Mouse (Mus musculus) brain, adult 2 months (tissue): ENCODE data around the gene Trim44.
A peak's percentile ranks its signal among the peaks of the same experiment; 100 is the strongest.

Experiments
- DNase-seq: peaks from one replicate; pipeline ENCODE4 v3.0.0; 2011; ENCODE audit warnings: low read depth, low spot score

Gene Trim44

DNA sequence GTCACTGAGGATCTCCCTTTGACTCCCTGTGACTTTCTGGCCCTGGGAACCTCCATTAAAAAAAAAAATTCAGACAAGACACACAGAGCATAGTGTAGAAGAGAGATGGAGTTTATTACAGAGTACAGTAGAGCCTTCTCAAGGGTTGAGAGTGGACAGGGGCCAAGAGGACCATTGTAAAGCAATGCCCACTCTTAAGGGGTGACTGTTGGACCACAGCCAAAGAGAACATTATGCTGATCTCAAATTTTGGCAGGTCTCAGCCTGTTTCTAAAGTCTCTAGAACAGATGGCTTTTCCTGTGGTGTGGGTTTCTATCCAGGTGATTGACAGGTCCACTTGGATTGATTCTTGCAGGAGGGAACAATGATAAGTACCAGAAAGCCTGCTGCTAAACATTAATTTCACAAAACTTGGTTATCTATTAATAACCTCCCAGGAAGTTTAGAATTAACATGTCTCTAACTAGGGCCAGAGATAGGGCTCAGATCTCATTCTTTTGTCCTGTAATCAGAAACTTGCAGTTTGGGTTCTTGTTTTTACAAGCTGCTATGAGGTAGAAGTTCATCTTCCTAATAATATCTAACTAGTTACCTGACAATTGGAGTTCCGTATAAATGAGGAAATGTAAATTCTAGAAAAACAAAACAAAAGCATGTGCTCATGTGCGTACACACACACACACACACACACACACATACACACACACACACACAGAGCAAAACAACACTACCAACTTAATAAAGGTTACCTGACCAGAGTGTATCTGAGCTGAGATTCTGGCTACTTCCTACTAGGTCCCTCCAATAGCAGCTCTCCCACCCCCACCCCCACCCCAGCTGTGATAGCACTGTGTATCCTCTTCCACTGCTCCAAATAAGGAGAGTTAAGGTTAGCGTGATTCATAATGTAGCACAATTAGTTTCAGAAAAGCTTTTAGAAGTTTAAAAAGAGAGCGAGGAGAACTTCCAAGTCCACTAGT, 1.0 kb downstream of the Trim44 start:
- DNase-seq, result peak; percentile 30

DNA sequence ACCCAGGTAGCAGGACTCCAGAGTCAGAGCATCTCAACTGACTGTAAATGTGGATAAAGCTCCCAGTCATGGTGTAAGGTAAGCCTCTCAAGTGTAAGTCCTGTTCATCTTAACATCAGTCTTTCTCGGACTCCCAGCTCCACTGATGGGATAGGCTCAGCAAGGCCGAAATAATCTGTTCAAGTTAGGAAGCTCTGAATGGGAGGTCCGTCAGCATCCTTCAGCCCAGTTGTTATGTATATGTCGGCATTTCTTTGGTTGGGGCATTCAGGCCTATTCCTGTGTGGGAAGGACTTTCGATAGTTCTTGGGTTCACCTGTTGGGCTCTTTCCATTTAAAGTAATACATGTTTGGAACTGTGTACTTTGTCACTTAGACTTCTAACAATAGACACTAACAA, 3.6 kb downstream of the Trim44 start:
- no peak for DNase-seq

DNA sequence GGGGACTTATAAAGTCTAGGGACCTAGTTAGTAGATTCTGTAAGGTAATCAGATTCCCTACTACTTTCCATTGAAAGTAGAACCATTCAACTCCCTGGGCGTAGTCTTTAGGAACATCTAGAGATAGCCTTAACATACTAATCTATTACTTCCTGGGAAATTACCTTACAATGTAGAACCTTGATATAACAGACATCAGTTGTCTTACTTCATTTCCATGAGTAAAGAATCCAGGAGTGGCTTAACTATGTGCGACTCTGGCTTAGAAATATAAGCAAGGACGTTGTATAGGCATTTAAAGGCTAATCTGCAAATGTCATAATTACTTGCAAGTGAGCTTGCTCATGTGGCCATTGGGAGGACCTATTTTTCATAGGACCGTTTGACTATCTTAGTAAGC, 4.3 kb downstream of the Trim44 start:
- DNase-seq, result no peak

DNA sequence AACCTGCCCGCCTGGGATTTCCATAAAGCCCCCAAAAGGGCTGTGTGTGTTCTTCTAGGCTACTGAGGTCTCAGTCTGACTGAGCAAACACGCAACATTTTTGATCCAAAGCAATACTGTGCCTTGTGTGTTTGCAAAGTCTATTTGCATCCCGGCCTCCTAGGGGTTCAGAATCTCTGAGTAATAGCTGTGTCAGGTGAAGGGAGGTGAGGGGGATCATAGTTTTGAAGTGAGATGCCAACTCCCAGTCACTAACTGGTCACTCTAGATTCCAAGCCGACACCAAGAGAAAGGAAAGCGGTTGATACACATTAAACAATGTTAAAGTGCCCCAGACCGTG, 6.3 kb downstream of the Trim44 start:
- DNase-seq, result no peak

DNA sequence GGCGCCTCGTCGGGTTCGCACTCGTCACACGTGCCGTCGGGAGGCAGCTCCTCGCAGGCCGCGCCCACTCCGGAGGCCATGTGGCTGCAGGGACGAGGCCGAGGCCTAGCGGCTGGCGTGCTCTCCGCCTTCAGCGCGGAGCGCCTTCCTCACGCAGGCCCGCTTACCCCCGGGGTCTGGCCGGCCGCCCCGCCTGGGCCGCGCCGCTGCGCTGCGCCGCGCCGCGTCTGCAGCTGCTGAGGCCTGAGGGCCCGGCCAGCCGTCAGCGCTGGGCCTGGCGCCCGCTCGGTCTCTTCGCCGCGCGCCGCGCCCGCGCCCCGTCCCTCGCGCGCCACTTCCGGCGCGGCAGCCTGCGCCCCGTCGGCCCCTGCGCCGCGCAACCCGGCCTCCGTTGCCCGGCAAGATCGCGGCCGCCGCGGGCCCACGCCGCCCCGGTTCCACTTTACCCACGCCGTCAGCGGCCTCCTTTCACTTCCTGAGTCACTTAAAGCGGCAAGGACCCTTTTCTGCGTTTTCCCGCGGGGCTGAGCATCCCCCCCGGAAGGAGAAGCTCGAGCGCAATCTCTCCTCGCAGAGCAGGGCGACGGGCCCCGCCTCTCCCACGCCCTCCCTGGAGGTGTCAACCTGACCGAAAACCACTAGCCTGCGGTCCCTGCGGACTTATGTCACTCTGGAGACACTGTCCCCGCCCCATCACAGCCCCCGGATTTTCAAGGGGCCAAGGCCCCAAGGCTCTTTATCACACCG, 6.8 kb downstream of the Trim44 start:
- peak; percentile 96 for DNase-seq

DNA sequence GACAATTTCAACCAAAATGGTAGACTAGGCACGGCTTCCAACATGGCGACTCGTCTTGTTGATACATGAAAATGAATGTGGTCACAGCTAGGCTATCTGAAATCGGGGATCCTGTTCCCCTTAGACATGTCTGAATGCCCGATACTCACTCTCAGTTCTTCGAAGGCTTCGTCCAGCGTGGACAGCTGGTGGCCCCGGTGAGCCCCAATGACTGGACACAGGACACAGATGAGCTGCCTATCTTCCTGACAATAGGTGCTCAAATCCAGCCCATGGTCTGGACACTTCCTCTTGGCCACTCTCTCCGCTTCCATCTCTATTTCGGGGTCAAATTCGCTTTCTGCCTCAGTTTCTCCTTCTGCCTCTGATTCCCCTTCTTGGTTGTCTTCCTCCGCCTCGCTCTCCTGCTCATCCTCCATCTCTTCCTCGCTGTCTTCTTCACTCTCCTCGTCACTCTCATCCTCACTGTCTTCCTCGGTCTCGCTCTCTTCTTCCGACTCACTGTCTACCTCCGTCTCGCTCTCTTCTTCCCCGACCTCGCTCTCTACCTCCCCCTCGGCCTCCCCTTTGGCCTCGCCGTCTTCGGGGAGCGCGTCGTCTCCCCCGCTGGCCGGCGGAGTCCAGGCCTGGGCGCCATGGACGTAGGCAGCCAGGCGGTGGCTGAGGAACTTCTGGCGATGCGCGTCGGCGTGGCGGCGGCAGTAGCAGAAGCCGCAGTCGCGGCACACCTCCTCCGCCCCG, 7.6 kb downstream of the Trim44 start:
- no peak for DNase-seq

DNA sequence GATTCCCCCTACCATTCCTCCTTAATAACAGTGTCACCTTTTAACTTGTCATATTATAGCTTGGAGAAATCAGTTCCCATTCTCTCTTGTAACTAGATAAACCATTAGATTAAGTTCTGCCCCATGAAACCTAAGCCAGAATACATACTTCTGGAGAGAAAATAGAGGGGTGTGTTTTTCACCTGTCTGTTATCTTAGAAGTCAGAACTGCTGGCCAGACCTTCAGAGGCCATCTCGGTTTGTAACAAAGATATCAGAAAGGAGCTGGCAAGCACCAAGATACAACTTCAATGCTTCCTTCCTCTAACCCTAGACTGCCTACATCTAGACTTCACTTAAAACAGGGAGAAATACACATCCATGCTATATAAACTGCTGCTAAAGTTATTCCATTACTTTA, 11.1 kb downstream of the Trim44 start:
- no peak for DNase-seq

DNA sequence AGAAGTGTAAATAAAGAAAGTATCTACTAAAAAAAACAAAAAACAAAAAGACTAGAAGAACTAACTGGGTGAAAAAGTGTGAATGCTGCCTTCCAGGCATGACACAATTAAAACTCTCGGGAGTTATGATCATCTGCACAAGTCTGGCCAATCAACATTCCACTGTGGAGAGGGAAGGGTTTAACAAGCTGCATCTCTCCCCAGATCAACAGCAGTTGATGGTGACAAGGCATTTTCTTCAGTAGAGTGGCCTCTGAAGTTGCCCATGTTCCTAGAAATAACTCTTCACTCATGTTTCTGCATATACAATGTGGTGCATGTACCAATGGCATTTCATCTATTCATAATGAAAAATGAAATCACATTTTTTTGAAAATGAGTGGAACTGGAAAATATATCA, 14.2 kb downstream of the Trim44 start:
- no peak for DNase-seq

DNA sequence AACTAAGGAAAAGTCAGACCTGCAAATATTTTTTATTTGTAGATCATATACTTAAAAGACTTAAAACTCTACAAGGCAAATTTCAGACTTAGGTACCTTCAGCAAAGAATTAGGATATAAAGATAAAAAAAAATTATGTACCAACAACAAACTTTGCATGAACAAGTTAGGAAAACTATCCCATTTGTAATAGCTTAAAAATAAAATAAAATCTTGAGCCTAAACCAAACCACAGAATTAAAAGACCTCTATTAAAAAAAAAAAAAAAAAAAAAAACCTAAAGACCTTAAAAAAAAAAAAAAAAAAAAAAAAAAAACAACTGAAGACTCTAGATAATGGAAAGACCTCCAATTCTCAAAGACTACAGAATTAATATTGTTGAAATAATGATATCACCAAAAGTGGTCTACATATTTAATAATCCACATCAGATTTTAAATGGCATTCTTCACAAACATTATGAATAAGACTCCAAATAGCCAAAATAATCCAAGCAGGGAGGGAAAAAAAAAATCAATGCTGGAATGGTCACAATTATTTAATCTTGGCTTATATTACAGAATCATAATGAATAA, 22.2 kb downstream of the Trim44 start:
- no peak for DNase-seq

DNA sequence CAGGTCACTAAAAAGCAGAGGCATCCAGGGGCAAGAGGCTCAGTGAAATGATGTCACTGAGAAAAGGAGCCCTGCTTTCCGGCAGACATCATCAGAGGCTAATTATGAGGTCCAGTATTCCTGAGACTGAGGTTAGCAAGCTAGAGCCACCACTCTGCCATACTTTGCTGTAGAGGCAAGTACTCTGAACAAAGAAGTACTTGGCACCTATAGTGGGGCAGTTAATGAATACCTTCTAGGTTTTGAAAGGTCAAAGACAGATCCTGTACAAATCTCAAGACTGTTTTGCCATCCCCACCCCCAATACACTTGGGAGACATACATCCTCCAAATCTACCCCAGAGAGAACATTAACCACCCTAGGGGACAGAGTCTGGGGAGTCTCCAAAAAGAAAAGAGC, 23.1 kb downstream of the Trim44 start:
- no peak for DNase-seq

DNA sequence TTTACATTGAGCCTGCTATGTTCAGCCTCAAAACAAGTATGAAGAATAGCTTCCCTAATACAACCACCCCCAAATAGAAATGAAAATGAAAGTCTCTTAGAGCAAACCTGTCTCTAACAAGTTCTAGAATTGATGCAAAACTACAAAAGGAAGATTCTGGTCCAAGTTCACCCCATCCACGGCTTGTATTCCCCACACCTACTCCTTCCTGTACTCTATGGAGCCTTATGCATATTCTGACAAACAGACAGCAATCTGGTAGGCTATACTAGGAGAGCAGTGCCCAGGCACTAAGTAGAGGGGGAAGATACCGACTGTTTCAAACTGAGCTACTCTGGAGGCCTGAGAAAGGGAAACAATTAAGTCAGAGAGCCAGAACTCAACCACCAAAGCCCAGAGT, 23.6 kb downstream of the Trim44 start:
- no peak for DNase-seq

DNA sequence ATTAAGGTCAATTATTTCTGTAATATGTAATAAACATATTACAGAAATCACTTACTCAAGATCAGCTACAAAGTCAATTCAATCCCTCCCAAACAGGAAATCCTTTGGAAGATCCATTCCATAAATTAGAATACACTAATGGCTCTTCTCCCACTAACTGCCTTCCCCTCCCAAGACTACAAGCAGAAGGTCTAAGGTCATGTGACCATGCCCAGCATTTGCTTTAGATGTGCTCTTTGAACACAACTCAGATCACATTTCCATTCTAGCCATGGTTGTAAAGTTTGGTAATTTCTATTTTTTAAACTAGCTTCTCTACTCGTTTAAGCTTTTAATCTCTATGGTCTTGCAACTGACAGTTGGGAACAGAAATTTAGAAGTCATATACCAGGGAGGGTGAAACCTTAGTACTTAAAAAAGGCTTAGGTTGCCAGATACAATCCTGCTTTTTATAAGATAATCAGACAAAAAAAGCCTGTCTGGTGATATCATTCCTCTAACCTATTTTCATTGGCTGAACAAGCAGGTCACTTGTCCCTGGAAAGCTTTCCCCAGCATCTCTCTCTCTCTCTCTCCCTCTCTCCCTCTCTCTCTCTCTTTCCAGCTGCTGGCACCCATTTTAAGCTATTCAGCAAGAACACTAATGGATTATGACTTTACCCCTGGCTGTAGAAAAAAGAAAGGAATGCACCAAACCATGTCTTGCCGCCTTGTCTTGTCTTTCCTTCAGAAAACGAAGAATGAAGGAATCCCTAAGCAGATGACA, 24.4 kb downstream of the Trim44 start:
- peak; percentile 39 for DNase-seq

DNA sequence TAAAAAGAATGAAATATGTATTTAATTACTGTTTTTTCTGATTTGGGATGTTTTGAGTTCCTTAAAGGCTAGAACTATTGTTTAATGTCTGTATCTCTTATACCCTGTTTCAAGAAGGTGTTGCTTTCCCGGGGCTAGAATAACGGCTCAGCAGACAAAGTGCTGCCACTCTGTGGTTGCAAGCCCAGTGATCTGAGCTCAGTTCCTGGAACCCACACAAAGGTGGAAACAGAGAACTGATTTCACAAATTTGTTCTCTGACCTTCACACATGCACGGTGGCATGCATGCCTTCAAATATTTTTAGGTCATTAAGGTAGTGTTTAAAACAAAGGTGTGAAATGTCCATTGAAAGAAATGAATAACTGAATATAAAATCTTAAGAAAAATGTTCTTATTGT, 25.1 kb downstream of the Trim44 start:
- no peak for DNase-seq

DNA sequence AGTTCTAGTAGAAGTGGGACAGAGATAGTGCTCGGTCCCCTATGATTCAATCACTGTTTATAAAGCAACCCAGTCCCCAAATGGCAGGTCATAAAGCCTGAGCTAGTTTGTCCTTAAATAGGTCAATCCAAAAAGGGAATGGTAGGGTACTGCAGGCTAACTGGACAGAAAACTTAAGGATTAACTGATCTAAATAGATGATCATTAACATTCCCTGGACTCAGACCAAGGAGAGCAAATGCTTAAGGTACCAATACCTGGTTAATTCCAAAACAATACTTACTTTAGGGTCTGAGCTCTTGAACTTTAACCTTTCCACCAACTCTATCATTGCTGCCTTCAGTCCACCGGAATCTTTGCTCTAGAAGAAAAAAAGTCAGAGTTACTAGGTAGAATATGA, 27.0 kb downstream of the Trim44 start:
- no peak for DNase-seq

DNA sequence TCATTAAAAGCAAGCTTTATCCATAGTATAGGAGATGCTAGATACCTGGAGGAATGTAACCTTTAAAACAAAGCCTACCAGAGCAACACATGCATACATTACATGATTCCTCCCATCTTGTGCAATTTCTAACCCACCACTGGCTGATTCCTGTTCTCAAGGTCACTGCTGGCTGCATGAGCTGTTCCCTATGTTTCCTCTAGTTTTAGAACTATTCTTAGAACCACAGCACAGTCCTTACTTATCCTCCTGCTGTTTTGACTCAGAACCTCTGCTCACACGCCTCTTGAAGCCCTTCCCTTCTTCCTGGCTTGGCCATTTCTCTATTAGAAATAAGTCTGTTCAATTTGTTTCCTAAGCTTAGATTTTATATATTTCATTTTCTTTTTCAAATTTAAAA, 28.7 kb downstream of the Trim44 start:
- DNase-seq, result peak; percentile 50

DNA sequence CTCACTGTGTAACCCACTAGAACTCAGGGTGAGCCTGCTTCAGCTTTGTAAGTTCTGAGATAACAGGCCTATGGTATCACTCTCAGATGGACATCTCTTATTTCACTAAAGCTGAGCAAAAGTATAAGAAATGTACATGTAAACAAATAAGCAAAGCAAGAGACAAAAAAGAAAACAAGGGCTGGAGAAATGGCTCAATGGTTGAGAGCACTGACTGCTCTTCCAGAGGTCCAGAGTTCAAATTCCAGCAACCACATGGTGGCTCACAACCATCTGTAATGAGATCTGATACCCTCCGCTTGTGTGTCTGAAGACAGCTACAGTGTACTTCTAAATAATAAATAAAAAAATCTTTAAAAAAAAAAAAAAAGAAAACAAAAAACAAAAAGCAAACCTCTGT, 29.2 kb downstream of the Trim44 start:
- DNase-seq, result no peak

DNA sequence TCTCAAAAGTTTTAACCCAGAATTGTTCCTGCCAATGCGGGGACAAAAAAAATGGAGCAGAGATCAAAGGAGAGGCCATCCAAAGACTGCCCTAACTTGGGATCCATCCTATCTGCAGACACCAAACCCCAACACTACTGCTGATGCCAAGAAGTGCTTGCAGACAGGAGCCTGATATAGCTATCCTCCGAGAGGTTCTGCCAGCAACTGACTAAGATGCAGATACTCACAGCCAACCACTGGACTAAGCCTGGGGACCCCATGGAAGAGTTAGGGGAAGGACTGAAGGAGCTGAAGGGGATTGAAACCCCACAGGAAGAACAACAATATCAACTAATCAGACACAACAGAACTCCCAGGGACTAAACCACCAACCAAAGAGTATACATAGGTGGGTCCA, 30.3 kb downstream of the Trim44 start:
- DNase-seq, result no peak

DNA sequence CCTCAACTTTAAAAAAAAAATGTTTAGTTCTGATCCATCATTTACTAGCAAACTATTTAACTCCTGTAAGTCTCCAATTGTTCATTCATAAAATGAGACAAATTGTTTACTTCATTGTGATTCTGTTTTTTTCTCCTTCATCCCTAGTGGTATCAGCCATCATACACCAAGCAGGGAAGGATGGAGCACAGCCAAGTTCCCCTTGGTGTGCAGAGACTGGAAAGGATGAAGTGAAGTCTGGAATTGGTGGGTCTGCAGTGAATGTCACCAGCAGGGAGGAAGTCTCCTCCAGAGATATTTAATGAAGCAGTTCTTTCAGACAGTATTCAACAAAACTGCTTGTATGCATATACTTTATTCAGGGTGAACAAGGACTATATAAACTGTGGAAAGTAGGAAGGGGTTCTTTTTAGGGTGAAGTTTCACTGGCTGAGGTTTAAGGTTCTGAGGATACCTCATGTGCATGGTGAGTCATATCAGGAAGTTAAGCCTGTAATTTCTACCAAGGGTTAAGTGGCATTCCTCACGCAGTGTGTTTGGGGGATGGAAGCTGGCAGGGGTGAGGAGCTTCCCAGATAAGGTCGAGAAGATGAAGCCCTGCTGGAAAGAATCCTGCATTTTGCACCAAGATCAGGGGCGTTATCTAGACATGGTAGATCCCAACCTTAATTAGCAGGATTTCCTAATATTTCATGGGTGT, 34.1 kb downstream of the Trim44 start:
- peak; percentile 65 for DNase-seq

DNA sequence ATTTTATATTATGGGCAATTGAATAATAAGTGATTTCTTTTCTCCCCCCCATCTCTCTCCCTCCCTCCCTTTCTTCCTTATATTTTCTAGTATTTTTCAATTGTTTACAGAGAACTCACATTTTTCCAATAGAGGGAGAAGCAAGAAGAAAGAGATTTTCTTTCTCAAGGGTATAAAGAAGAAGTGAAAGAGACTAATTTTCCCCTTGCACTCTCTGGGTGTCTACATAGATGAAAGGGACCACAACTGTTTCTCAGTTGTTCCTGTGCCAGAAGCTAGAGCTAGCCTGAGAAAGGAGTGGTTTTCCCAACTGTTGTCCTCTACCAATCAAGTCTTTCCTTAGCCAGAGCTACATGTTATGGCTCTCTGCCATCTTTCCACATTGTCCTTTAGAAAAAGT, 34.9 kb downstream of the Trim44 start:
- no peak for DNase-seq

DNA sequence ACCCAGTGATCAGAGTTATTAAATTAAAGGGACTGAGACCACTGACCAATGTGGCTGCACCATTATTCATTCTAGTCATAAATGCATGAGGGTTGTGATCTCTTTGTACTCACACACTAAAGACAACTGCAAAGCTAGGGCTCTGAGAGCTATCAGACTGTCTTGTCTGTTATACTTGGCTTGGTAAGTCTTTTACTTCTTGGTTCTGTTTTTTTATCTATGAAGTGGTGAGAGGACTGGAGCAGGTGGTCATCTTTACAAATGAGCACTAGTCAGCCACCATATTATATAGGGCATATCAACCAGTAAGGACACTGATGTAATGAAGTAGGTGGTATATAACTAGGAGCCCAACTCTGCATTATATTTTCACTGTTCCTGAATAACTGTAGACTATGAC, 36.3 kb downstream of the Trim44 start:
- no peak for DNase-seq
